Mouse (Mus musculus): ENCODE measurements around the gene Gm21863. TPM values are rescaled to one million over a fixed set of nuclear protein-coding genes. Genes with fewer than 3 reads are reported as not detected.

The Gm21863 gene
- not detected for polyA plus RNA-seq (2014; fragmentation: Illumina TruSeq; extraction: RNeasy Lipid Tissue Mini Kit (QIAGEN cat#74804); ENCODE audit: low read depth, low replicate concordance)

GRCm38 (mm10) chr12:19953869-19954555, at the start of gene Gm21863:
TSS of gene Gm21863 (plus strand) at chr12:19954505.

All from testis, adult 10 weeks (tissue).